Mouse (Mus musculus): ENCODE measurements around the gene Gpc6. TPM values are rescaled to one million over a fixed set of nuclear protein-coding genes. Genes with fewer than 3 reads are reported as not detected.

Gene Gpc6
- polyA plus RNA-seq, 1 experiment from 2014 or later, result 16.8 TPM

GRCm38 (mm10) chr14:117881112-117881511 is 956.0 kb downstream of the Gpc6 start:
- no peaks in the 10 kb centered on the region for H3K9me3 ChIP-seq (ENCODE audit: control insufficient read depth, low read length)
- no peak overlapping the region for H3K9ac ChIP-seq (replicated peaks; ENCODE audit: low read length)
- H3K4me3 ChIP-seq (replicated peaks; ENCODE audit: low read depth, low read length), result no peak overlapping the region
- H3K27me3 ChIP-seq (ENCODE audit: control insufficient read depth, insufficient read depth, low read length), result no peaks in the 10 kb centered on the region
- no peak overlapping the region for H3K27ac ChIP-seq (replicated peaks; ENCODE audit: low read depth, low read length)
- no peak for ATAC-seq (ENCODE audit: low FRiP score, low TSS enrichment)
- DNase-seq, result no peak
- peaks cover 10% of the 10 kb centered on the region; the same call in 1 of the 2 replicates for H3K4me1 ChIP-seq (ENCODE audit: control insufficient read depth, insufficient read depth, low read length)
- WGBS, result 26% methylated on average over 6 of the region's 6 CpGs
- H3K36me3 ChIP-seq (ENCODE audit: control insufficient read depth, insufficient read depth, low read length), result no peaks in the 10 kb centered on the region
- H3K4me2 ChIP-seq (ENCODE audit: low read length), result no peak overlapping the region

- no peak overlapping the region for H3K9ac ChIP-seq (replicated peaks; ENCODE audit: low read length)
- H3K4me2 ChIP-seq (ENCODE audit: low read length), result no peak overlapping the region
- 59% methylated on average over 3 of the region's 3 CpGs for WGBS
- H3K4me3 ChIP-seq (replicated peaks; ENCODE audit: low read depth, low read length), result no peak overlapping the region
- no peak overlapping the region for H3K27ac ChIP-seq (replicated peaks; ENCODE audit: low read depth, low read length)
- H3K36me3 ChIP-seq (ENCODE audit: control insufficient read depth, insufficient read depth, low read length), result no peaks in the 10 kb centered on the region
- H3K9me3 ChIP-seq (ENCODE audit: control insufficient read depth, low read length), result no peaks in the 10 kb centered on the region
- H3K4me1 ChIP-seq (ENCODE audit: control insufficient read depth, insufficient read depth, low read length), result peaks cover 10% of the 10 kb centered on the region; the same call in 1 of the 2 replicates
- no peaks in the 10 kb centered on the region for H3K27me3 ChIP-seq (ENCODE audit: control insufficient read depth, insufficient read depth, low read length)
- DNase-seq (peak; percentile 72), ATAC-seq (ENCODE audit: low FRiP score, low TSS enrichment) (no peak)
Observed at GRCm38 (mm10) chr14:117882222-117882621, 957.1 kb downstream of the Gpc6 start.

GRCm38 (mm10) chr14:117889653-117890052 is 964.5 kb downstream of the Gpc6 start:
- 72% methylated on average over 2 of the region's 2 CpGs for WGBS
- no peaks in the 10 kb centered on the region for H3K9me3 ChIP-seq (ENCODE audit: control insufficient read depth, low read length)
- no peak for DNase-seq
- H3K4me2 ChIP-seq (ENCODE audit: low read length), result no peak overlapping the region
- ATAC-seq (ENCODE audit: low FRiP score, low TSS enrichment), result no peak
- H3K4me3 ChIP-seq (replicated peaks; ENCODE audit: low read depth, low read length), result no peak overlapping the region
- H3K36me3 ChIP-seq (ENCODE audit: control insufficient read depth, insufficient read depth, low read length), result no peaks in the 10 kb centered on the region
- H3K27me3 ChIP-seq (ENCODE audit: control insufficient read depth, insufficient read depth, low read length), result no peaks in the 10 kb centered on the region
- no peak overlapping the region for H3K9ac ChIP-seq (replicated peaks; ENCODE audit: low read length)
- peaks cover 2% of the 10 kb centered on the region; the same call in 1 of the 2 replicates for H3K4me1 ChIP-seq (ENCODE audit: control insufficient read depth, insufficient read depth, low read length)
- no peak overlapping the region for H3K27ac ChIP-seq (replicated peaks; ENCODE audit: low read depth, low read length)

- H3K36me3 ChIP-seq (ENCODE audit: control insufficient read depth, insufficient read depth, low read length), result no peaks in the 10 kb centered on the region
- ATAC-seq (ENCODE audit: low FRiP score, low TSS enrichment), result no peak
- no peak overlapping the region for H3K9ac ChIP-seq (replicated peaks; ENCODE audit: low read length)
- 69% methylated on average over 7 of the region's 7 CpGs for WGBS
- H3K27ac ChIP-seq (replicated peaks; ENCODE audit: low read depth, low read length), result no peak overlapping the region; the same call in 1 of the 2 replicates
- no peaks in the 10 kb centered on the region for H3K27me3 ChIP-seq (ENCODE audit: control insufficient read depth, insufficient read depth, low read length)
- peaks cover 20% of the 10 kb centered on the region for H3K4me1 ChIP-seq (ENCODE audit: control insufficient read depth, insufficient read depth, low read length)
- DNase-seq, result no peak
- no peaks in the 10 kb centered on the region for H3K9me3 ChIP-seq (ENCODE audit: control insufficient read depth, low read length)
- no peak overlapping the region for H3K4me2 ChIP-seq (ENCODE audit: low read length)
- H3K4me3 ChIP-seq (replicated peaks; ENCODE audit: low read depth, low read length), result no peak overlapping the region
Observed at GRCm38 (mm10) chr14:117891426-117891825, 966.3 kb downstream of the Gpc6 start.

DNA sequence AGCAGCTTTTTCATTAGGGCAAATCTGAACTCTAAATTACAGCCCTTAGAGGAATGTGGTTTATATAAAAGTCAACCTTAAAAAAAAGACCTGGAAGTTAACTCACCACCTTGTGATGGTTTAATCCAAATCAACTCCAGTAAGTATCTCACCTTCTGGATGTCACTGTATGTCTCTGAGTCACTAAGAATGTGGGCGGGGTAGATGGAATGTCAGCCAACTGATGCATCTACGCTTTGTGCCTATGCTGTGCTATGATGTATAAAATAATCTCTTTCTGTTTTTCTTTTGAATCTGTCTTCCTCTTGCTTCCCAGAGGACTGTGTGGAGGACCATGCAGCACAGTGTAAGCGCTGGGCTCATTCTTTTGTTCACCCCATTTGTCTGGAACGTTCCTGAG is 966.9 kb downstream of the Gpc6 start:
- Histone ChIP-seq H3K27ac (replicated peaks; ENCODE audit: low read depth, low read length) (no peak overlapping the region), H3K4me3 (replicated peaks; ENCODE audit: low read depth, low read length) (no peak overlapping the region), H3K4me2 (ENCODE audit: low read length) (no peak overlapping the region), H3K9me3 (ENCODE audit: control insufficient read depth, low read length) (no peaks in the 10 kb centered on the region), H3K9ac (replicated peaks; ENCODE audit: low read length) (no peak overlapping the region), H3K27me3 (ENCODE audit: control insufficient read depth, insufficient read depth, low read length) (no peaks in the 10 kb centered on the region), H3K36me3 (ENCODE audit: control insufficient read depth, insufficient read depth, low read length) (no peaks in the 10 kb centered on the region), H3K4me1 (ENCODE audit: control insufficient read depth, insufficient read depth, low read length) (peaks cover 21% of the 10 kb centered on the region)
- no peak for DNase-seq
- WGBS, result 85% methylated on average over 4 of the region's 4 CpGs
- no peak for ATAC-seq (ENCODE audit: low FRiP score, low TSS enrichment)

GRCm38 (mm10) chr14:117894869-117895538 is 969.9 kb downstream of the Gpc6 start:
- H3K4me3 ChIP-seq (replicated peaks; ENCODE audit: low read depth, low read length), result peak overlapping the region; percentile 26
- H3K4me1 ChIP-seq (ENCODE audit: control insufficient read depth, insufficient read depth, low read length), result peaks cover 29% of the 10 kb centered on the region
- peak; percentile 60 for DNase-seq
- H3K9ac ChIP-seq (replicated peaks; ENCODE audit: low read length), result peak overlapping the region; percentile 44
- H3K27ac ChIP-seq (replicated peaks; ENCODE audit: low read depth, low read length), result peak overlapping the region; percentile 76
- ATAC-seq (ENCODE audit: low FRiP score, low TSS enrichment), result peak; percentile 75; the same call in 1 of the 2 replicates
- H3K27me3 ChIP-seq (ENCODE audit: control insufficient read depth, insufficient read depth, low read length), result no peaks in the 10 kb centered on the region
- H3K9me3 ChIP-seq (ENCODE audit: control insufficient read depth, low read length), result no peaks in the 10 kb centered on the region
- H3K36me3 ChIP-seq (ENCODE audit: control insufficient read depth, insufficient read depth, low read length), result no peaks in the 10 kb centered on the region
- 27% methylated on average over 10 of the region's 10 CpGs for WGBS
- peak overlapping the region; percentile 56 for H3K4me2 ChIP-seq (ENCODE audit: low read length)

GRCm38 (mm10) chr14:117895539-117895912 is 970.4 kb downstream of the Gpc6 start:
- Histone ChIP-seq H3K4me2 (ENCODE audit: low read length) (peak overlapping the region; percentile 56), H3K27ac (replicated peaks; ENCODE audit: low read depth, low read length) (peak overlapping the region; percentile 76), H3K4me1 (ENCODE audit: control insufficient read depth, insufficient read depth, low read length) (peaks cover 29% of the 10 kb centered on the region), H3K4me3 (replicated peaks; ENCODE audit: low read depth, low read length) (peak overlapping the region; percentile 26), H3K9ac (replicated peaks; ENCODE audit: low read length) (peak overlapping the region; percentile 44), H3K36me3 (ENCODE audit: control insufficient read depth, insufficient read depth, low read length) (no peaks in the 10 kb centered on the region), H3K9me3 (ENCODE audit: control insufficient read depth, low read length) (no peaks in the 10 kb centered on the region), H3K27me3 (ENCODE audit: control insufficient read depth, insufficient read depth, low read length) (no peaks in the 10 kb centered on the region)
- DNase-seq (peak; percentile 66), ATAC-seq (ENCODE audit: low FRiP score, low TSS enrichment) (peak; percentile 35; the same call in 1 of the 2 replicates)
- 32% methylated on average over 16 of the region's 16 CpGs for WGBS

GRCm38 (mm10) chr14:117904300-117904699 is 979.2 kb downstream of the Gpc6 start:
- Histone ChIP-seq H3K9ac (replicated peaks; ENCODE audit: low read length) (no peak overlapping the region), H3K36me3 (ENCODE audit: control insufficient read depth, insufficient read depth, low read length) (no peaks in the 10 kb centered on the region), H3K27me3 (ENCODE audit: control insufficient read depth, insufficient read depth, low read length) (no peaks in the 10 kb centered on the region), H3K4me2 (ENCODE audit: low read length) (no peak overlapping the region), H3K4me1 (ENCODE audit: control insufficient read depth, insufficient read depth, low read length) (peaks cover 15% of the 10 kb centered on the region), H3K27ac (replicated peaks; ENCODE audit: low read depth, low read length) (no peak overlapping the region), H3K9me3 (ENCODE audit: control insufficient read depth, low read length) (no peaks in the 10 kb centered on the region), H3K4me3 (replicated peaks; ENCODE audit: low read depth, low read length) (no peak overlapping the region)
- WGBS, result 92% methylated on average over 9 of the region's 9 CpGs
- no peak for DNase-seq
- no peak for ATAC-seq (ENCODE audit: low FRiP score, low TSS enrichment)

DNA sequence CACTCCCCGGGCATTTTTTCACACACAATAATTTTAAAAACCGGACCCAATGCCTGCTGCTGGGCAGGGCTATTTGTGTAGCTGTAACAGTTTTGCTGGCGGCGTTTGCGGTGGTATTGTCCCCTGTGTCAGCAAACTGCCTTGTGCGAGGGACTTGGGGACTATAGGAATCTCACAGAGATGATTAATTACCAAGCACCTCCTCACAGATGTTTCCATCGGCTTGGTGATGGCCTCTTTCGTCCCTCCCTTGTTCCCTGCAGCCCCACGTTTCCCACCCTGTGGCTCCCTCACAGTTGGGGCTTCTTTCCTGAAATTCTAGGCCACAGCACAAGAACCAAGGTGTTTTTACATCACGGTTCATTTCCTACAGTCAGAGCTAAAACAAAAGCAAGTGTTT is 980.6 kb downstream of the Gpc6 start:
- no peaks in the 10 kb centered on the region for H3K36me3 ChIP-seq (ENCODE audit: control insufficient read depth, insufficient read depth, low read length)
- peak; percentile 26 for DNase-seq
- H3K4me2 ChIP-seq (ENCODE audit: low read length), result peak overlapping the region; percentile 29
- H3K4me3 ChIP-seq (replicated peaks; ENCODE audit: low read depth, low read length), result no peak overlapping the region
- no peak overlapping the region for H3K27ac ChIP-seq (replicated peaks; ENCODE audit: low read depth, low read length)
- no peaks in the 10 kb centered on the region for H3K9me3 ChIP-seq (ENCODE audit: control insufficient read depth, low read length)
- 25% methylated on average over 10 of the region's 10 CpGs for WGBS
- no peak for ATAC-seq (ENCODE audit: low FRiP score, low TSS enrichment)
- H3K9ac ChIP-seq (replicated peaks; ENCODE audit: low read length), result no peak overlapping the region; the same call in 1 of the 2 replicates
- no peaks in the 10 kb centered on the region for H3K27me3 ChIP-seq (ENCODE audit: control insufficient read depth, insufficient read depth, low read length)
- H3K4me1 ChIP-seq (ENCODE audit: control insufficient read depth, insufficient read depth, low read length), result peaks cover 12% of the 10 kb centered on the region

Data from midbrain, embryonic 14.5 days (tissue).